Mouse (Mus musculus): ENCODE results near the gene BC024978. TPM values are rescaled to one million over a fixed set of nuclear protein-coding genes. Genes with fewer than 3 reads are reported as not detected.
A peak's percentile ranks its signal among the peaks of the same experiment; 100 is the strongest.
"Not testable (repeated sequence)": the region's sequence is repeated elsewhere in the genome, so short reads cannot be mapped to it uniquely, and the experiment has no call there.

BC024978 gene
- total RNA-seq, 1 experiment from 2014 or later = 28.0 TPM

DNA sequence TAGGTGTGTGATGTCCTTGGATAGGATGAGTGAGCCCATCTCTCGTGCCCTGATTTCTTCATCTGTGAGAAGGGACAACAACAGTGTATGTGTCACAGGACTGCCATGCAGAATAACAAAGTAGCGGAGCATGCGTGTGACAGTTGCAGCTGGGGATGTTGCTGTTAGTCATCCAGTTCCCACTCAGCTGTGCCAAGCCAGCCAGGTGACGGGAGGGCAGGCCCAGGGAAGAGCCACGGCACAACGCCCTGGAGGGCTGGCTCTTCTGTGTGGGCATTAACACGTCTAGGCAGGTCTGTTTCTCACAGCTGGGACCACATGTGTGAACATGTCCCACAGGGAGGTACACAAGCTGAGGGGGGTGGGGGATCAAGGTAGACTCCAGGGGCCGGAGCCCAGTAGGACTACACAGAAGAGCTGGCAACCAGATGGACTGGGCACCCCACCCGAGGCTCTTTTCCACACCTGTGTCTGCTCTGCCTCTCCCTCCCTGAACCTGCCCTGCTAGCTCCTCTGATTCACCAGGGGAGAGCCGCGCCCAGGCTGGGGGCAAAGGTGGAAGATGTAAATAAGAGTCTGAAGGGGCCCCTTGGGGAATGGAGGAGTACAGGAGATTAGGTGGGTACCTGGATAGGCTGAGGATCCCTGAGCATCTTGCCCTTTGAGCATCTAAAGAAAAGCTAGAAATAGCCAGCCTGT lies 29.4 kb downstream of the BC024978 start:
- peak; percentile 57 for DNase-seq

DNA sequence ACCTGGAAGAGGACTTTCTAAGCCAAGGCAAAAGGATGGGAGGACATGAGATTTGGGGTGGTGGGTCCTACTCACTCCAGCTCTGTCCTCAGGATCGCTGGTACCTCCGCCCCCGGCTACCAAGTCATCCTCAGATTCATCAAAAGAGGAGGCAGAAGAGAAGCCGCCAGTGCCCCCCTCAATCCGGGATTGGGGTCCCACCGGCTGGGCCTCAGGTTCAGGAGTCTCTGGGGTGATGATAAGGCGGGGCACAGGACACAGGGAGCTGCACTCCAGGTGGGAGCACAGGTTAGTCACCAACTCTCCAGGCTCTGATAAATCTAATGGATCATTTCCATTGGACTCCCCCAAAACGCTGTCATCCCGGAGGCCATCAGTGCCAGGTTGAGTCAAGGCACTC lies 31.7 kb downstream of the BC024978 start:
- DNase-seq = no peak

GRCm38 (mm10) chr7:27227676-27228075 lies 32.1 kb downstream of the BC024978 start:
- DNase-seq = no peak

DNA sequence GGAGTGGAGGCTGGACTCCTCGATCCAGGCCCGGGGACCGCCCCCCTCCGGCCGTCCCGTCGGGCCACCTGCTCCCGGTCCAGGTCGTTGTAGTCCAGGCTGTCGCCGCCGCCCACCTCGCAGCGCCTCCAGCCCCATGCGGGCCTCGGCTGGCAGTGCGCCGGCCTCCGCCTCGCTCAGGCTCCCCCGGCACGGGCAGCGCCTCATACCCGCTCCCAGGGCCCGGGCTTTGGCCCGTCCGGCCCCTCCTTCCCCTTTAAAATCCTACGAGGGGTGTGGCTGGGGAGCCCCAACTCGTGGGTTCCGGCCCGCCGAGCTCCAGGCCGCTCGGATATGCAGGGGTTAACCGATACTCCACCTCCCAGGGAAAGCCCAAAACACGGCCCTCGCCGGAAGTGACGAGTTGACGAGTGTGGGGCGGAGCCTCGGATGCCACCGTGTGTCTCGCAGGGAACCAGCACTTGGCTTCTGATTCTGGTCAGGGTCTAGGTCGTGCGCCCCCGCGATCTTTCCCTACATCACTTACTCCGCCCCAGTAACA lies 32.8 kb downstream of the BC024978 start, which contains the start of gene Itpkc:
Itpkc (minus strand) TSS at position 381 of the 541 bp plus-strand sequence.
- DNase-seq = peak; percentile 90

GRCm38 (mm10) chr7:27228865-27229264 lies 33.3 kb downstream of the BC024978 start:
- DNase-seq = no peak

DNA sequence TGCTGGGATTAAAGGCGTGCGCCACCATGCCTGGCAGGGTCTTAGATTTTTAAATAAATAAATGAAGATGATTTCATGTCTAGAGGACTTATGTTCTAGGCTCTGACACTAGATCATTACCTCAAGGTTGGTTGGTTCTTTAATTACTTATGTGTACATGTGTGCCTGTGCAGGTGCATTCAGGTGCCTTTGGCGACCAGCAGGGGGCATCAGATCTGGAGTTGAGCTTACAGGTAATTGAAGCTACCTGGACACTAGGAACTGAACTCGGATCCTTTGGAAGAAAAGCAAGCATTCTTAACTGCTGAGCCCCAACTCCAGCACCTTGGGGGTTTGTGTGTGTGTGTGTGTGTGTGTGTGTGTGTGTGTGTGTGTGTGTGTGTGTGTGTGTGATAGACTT lies 35.2 kb downstream of the BC024978 start:
- no peak for DNase-seq

DNA sequence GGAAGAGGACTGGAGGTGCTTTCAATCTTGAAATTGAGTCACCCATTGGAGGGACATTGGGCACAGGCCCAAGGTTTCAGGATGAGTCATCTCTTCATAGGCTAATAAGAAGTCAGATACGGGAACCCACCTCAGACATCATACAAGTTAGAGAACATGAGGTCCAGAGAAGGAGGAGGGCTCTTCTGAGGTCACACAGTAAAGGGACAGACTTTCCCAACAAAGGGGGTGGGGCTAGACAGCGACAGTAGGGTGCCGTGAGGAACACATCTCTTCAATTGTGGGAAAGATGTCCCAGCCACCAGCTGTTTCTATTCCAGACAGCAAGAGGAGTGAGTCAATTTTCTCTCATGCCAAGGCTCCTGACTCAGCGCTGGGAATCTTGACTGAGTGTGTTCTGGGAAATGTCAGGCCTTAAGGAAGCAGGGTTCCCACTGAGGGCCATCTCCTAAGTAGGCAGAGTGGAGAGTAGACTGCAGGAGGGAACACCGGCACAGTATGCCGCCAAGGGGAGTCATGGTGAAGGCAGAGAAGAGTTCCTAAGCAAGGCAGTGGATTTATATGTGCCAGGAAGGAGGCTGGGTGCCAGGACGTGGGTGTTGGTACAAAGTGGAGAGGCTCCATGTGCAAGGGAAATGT lies 36.2 kb downstream of the BC024978 start:
- DNase-seq = peak; percentile 85

DNA sequence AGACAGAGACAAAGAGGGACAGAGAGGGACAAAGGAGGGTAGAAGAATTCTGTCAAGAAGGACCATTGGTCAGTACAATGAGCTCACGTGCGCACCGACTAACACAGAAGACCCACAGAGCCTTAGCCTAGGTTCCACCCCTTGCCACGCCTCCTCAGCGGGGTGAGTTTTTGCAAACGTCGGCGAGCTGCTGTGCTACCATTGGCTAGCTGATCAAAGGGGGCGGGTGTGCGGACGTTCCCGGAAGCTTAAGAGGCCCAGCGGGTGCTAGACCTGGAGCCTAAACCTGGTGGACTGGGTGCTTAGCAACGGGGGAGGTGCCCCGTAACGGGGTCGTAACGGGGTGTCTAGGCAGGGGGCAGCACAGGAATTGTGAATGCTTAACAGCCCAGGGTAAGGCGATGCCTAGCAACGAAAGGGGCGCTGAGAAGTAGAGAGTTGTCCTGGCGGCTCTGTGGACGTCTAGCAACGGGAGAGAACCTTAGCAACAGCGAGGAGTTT lies 37.2 kb downstream of the BC024978 start, which contains the start of gene Coq8b:
Coq8b (plus strand) TSS at position 243 of the 501 bp plus-strand sequence.
- peak; percentile 93 for DNase-seq

- DNase-seq = no peak
These were observed 37.7 kb downstream of the BC024978 start for GRCm38 (mm10) chr7:27233300-27233699.

DNA sequence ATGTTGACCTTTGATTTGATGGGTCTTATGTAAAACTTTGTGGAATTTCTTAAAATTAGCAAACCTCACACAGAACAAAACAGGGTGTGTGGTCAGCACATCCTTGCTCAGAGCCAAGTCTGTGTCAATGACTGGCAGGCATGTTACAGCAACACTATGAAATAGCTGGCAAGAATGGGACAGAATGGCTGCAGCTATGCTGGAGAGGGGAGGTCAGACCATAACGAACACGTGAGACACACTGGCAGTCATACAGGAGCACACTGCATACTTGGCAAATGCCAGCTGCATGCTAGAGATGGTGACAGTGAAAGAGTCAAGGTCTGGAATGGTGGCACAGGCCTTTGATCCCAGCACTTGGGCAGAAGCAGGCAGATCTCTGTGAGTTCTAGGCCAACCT lies 40.1 kb downstream of the BC024978 start:
- no peak for DNase-seq

DNA sequence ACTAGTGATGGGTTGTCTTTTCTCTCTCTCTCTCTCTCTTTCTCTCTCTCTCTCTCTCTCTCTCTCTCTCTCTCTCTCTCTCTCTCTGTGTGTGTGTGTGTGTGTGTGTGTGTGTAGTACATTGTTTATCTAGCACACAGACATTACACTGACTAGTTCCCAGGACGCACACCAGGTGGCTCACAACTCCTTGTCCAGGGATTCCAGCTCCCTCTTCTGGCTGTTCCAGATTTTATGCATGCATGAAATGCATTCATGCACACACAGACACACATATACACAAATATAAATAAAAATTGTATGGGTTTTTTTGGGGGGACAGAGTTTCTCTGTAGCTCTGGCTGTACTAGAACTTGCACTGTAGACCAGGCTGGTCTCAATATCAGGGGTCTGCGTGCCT lies 41.9 kb downstream of the BC024978 start:
- no peak for DNase-seq

- DNase-seq = no peak
These were observed 43.0 kb downstream of the BC024978 start for GRCm38 (mm10) chr7:27238568-27238967.

DNA sequence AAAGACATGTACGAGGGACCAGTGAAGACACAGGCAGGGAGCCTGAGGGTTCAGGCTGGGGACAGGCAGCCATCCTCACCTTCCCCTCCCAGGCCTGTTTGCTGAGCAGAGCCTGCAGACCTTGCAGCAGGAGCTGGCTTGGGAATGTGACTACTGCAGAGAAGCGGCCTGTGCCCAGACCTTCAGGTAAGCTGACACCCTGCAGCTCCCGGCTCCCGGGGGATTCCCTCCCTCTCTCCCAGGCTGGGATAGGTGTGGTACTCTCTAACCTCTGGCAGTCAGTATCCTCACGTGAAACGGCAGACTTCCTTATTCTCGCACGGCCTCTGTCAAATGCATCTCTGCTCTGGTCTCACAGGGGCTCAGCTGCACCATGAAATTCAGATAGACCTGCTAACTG lies 47.6 kb downstream of the BC024978 start:
- no peak for DNase-seq

- not testable (repeated sequence) for DNase-seq
These were observed 48.5 kb downstream of the BC024978 start for GRCm38 (mm10) chr7:27244088-27244487.

- DNase-seq = no peak
These were observed 53.6 kb downstream of the BC024978 start for GRCm38 (mm10) chr7:27249146-27249545.

DNA sequence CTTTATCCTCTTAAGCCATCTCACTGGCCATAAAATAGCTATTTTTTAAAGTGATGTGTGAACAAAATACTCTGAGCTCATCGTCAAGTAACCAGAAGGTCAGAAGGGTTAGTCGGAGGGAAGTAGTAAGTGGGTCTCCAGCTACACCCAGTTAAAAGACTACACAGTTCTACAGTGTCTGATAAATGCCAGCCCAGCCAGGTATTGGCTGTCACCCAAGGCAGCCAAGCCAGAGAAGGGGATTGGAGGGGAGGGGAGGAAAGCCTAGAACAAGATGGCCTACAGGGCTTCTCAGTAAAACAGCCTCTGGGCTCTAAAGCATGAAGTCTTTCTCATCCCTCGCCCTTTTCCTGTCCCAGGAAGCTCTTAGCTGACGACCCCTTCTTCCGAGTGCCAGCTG lies 54.3 kb downstream of the BC024978 start:
- no peak for DNase-seq

DNA sequence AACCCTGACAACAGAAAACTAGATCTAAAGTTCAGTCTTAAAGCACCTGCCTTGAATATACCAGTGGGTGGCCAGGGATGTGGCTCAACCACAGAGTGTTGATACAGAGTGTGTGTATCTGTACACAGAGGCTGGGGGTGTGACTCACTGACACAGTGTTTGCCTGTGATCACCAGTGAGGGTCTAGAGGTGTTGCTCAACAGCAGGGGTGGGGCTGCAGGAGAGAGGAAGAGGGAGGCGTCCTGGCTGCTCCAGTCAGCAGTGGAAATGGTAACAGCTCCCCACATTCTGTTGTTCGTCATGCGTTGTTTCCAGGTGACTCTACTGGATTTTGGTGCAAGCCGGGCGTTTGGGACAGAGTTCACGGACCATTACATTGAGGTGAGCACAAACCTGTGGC lies 56.4 kb downstream of the BC024978 start:
- DNase-seq = no peak

- no peak for DNase-seq
These were observed 60.1 kb downstream of the BC024978 start for GRCm38 (mm10) chr7:27255721-27256120.

GRCm38 (mm10) chr7:27257046-27257851 lies 61.7 kb downstream of the BC024978 start:
- DNase-seq = peak; percentile 73

GRCm38 (mm10) chr7:27257852-27258204 lies 62.2 kb downstream of the BC024978 start:
- no peak for DNase-seq

GRCm38 (mm10) chr7:27258205-27258899 lies 62.8 kb downstream of the BC024978 start, which contains the start of gene Numbl:
Gene Numbl, plus strand, starts transcription at chr7:27258433.
- peak; percentile 97 for DNase-seq

DNA sequence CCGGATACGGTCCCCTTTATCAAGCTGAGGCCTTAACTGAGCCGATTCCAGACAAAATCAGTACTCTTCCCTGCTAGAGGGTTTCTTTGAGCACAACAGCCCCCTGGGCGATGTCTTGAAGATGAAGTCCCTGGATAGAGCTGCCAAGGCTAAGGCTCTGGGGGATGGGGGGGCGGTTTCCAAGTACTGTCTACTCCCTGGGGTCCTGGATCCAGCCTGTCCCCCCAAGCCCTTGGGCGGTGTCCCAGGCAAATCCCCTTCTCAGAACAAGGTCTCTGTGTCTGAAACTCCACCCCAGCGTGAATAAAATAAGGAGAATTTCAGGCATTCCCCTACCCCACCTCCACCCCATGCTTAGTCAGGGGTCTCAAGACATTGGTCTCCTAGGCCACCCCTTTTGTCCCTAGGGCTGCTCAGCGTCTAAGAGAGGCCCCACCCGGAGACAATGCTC lies 63.7 kb downstream of the BC024978 start:
- no peak for DNase-seq

All from adrenal gland, postnatal 25 days (tissue).